Mouse (Mus musculus): ENCODE results near the gene Zfp518b. TPM values are rescaled to one million over a fixed set of nuclear protein-coding genes. Genes with fewer than 3 reads are reported as not detected.
A peak's percentile ranks its signal among the peaks of the same experiment; 100 is the strongest.

Gene Zfp518b
- 1.2 and 2.3 TPM in 2 replicates for polyA plus RNA-seq (2012; rRNA removed)

GRCm38 (mm10) chr5:38684164-38684911 is at the start of gene Zfp518b:
Gene Zfp518b, minus strand, starts transcription at chr5:38684826.
- Histone ChIP-seq H3K4me3 (replicated peaks; ENCODE audit: extremely low read depth, low read depth, low read length) (peak within 1 kb of the TSS; percentile 65), H3K4me1 (ENCODE audit: control insufficient read depth, insufficient read depth, low read length) (no peaks in the 10 kb centered on the region)
- 1% methylated on average over 82 of the region's 89 CpGs for WGBS
- DNase-seq, result peak; percentile 75
- no peak for TF ChIP-seq POLR2A (IDR thresholded peaks at IDR 0.05; ENCODE audit: borderline replicate concordance, extremely low read depth, low read depth, low read length)
- TF ChIP-seq CTCF (IDR thresholded peaks at IDR 0.05; ENCODE audit: insufficient read depth, low read length), result no peak

GRCm38 (mm10) chr5:38708940-38709581 is 24.4 kb upstream of the Zfp518b start:
- H3K4me1 ChIP-seq (ENCODE audit: control insufficient read depth, insufficient read depth, low read length), result no peaks in the 10 kb centered on the region
- 71% methylated on average over 11 of the region's 11 CpGs for WGBS
- TF ChIP-seq POLR2A (IDR thresholded peaks at IDR 0.05; ENCODE audit: borderline replicate concordance, extremely low read depth, low read depth, low read length), result no peak
- TF ChIP-seq CTCF (IDR thresholded peaks at IDR 0.05; ENCODE audit: insufficient read depth, low read length), result no peak
- no peak overlapping the region for H3K4me3 ChIP-seq (replicated peaks; ENCODE audit: extremely low read depth, low read depth, low read length)
- no peak for DNase-seq

- no peak for TF ChIP-seq CTCF (IDR thresholded peaks at IDR 0.05; ENCODE audit: insufficient read depth, low read length)
- no peak for TF ChIP-seq POLR2A (IDR thresholded peaks at IDR 0.05; ENCODE audit: borderline replicate concordance, extremely low read depth, low read depth, low read length)
- no peak for DNase-seq
- no peak overlapping the region for H3K4me3 ChIP-seq (replicated peaks; ENCODE audit: extremely low read depth, low read depth, low read length)
- WGBS, result 68% methylated on average over 7 of the region's 7 CpGs
- no peaks in the 10 kb centered on the region for H3K4me1 ChIP-seq (ENCODE audit: control insufficient read depth, insufficient read depth, low read length)
These were observed 22.9 kb upstream of the Zfp518b start for GRCm38 (mm10) chr5:38707364-38708075.

- no peak for DNase-seq
- TF ChIP-seq CTCF (IDR thresholded peaks at IDR 0.05; ENCODE audit: insufficient read depth, low read length) (no peak), POLR2A (IDR thresholded peaks at IDR 0.05; ENCODE audit: borderline replicate concordance, extremely low read depth, low read depth, low read length) (no peak)
- 91% methylated on average over 6 of the region's 6 CpGs for WGBS
- no peak overlapping the region for H3K4me3 ChIP-seq (replicated peaks; ENCODE audit: extremely low read depth, low read depth, low read length)
- H3K4me1 ChIP-seq (ENCODE audit: control insufficient read depth, insufficient read depth, low read length), result no peaks in the 10 kb centered on the region
These were observed 18.3 kb upstream of the Zfp518b start for GRCm38 (mm10) chr5:38702941-38703340.

GRCm38 (mm10) chr5:38702091-38702490 is 17.5 kb upstream of the Zfp518b start:
- 75% methylated on average over 2 of the region's 2 CpGs for WGBS
- H3K4me1 ChIP-seq (ENCODE audit: control insufficient read depth, insufficient read depth, low read length), result no peaks in the 10 kb centered on the region

GRCm38 (mm10) chr5:38698466-38698865 is 13.8 kb upstream of the Zfp518b start:
- no peak for DNase-seq
- Histone ChIP-seq H3K4me1 (ENCODE audit: control insufficient read depth, insufficient read depth, low read length) (no peaks in the 10 kb centered on the region), H3K4me3 (replicated peaks; ENCODE audit: extremely low read depth, low read depth, low read length) (no peak overlapping the region)
- 70% methylated on average over 5 of the region's 5 CpGs for WGBS
- TF ChIP-seq POLR2A (IDR thresholded peaks at IDR 0.05; ENCODE audit: borderline replicate concordance, extremely low read depth, low read depth, low read length) (no peak), CTCF (IDR thresholded peaks at IDR 0.05; ENCODE audit: insufficient read depth, low read length) (no peak)

More at GRCm38 (mm10) chr5:38702091-38702490, 17.5 kb upstream of the Zfp518b start:
- TF ChIP-seq CTCF (IDR thresholded peaks at IDR 0.05; ENCODE audit: insufficient read depth, low read length), result no peak
- no peak for TF ChIP-seq POLR2A (IDR thresholded peaks at IDR 0.05; ENCODE audit: borderline replicate concordance, extremely low read depth, low read depth, low read length)
- no peak overlapping the region for H3K4me3 ChIP-seq (replicated peaks; ENCODE audit: extremely low read depth, low read depth, low read length)
- no peak for DNase-seq

GRCm38 (mm10) chr5:38698046-38698445 is 13.4 kb upstream of the Zfp518b start:
- no peaks in the 10 kb centered on the region for H3K4me1 ChIP-seq (ENCODE audit: control insufficient read depth, insufficient read depth, low read length)
- TF ChIP-seq CTCF (IDR thresholded peaks at IDR 0.05; ENCODE audit: insufficient read depth, low read length), result no peak
- TF ChIP-seq POLR2A (IDR thresholded peaks at IDR 0.05; ENCODE audit: borderline replicate concordance, extremely low read depth, low read depth, low read length), result no peak
- H3K4me3 ChIP-seq (replicated peaks; ENCODE audit: extremely low read depth, low read depth, low read length), result no peak overlapping the region
- WGBS, result 38% methylated on average over 3 of the region's 3 CpGs
- DNase-seq, result no peak

- WGBS, result 71% methylated on average over 8 of the region's 8 CpGs
- no peak for TF ChIP-seq CTCF (IDR thresholded peaks at IDR 0.05; ENCODE audit: insufficient read depth, low read length)
- TF ChIP-seq POLR2A (IDR thresholded peaks at IDR 0.05; ENCODE audit: borderline replicate concordance, extremely low read depth, low read depth, low read length), result no peak
- Histone ChIP-seq H3K4me1 (ENCODE audit: control insufficient read depth, insufficient read depth, low read length) (no peaks in the 10 kb centered on the region), H3K4me3 (replicated peaks; ENCODE audit: extremely low read depth, low read depth, low read length) (no peak overlapping the region)
- no peak for DNase-seq
These were observed 12.2 kb upstream of the Zfp518b start for GRCm38 (mm10) chr5:38696616-38697375.

GRCm38 (mm10) chr5:38692859-38693258 is 8.2 kb upstream of the Zfp518b start:
- WGBS, result 82% methylated on average over 6 of the region's 6 CpGs
- no peak for DNase-seq
- no peaks in the 10 kb centered on the region for H3K4me1 ChIP-seq (ENCODE audit: control insufficient read depth, insufficient read depth, low read length)
- no peak overlapping the region for H3K4me3 ChIP-seq (replicated peaks; ENCODE audit: extremely low read depth, low read depth, low read length)
- TF ChIP-seq POLR2A (IDR thresholded peaks at IDR 0.05; ENCODE audit: borderline replicate concordance, extremely low read depth, low read depth, low read length) (no peak), CTCF (IDR thresholded peaks at IDR 0.05; ENCODE audit: insufficient read depth, low read length) (no peak)

All from lung, adult 2 months (tissue).